Mouse (Mus musculus) midbrain, postnatal 0 days (tissue): ENCODE measurements at regions not wholly inside any gene's neighbourhood (a gene's known extent, or its start where the extent isn't known, plus 50 kb on each side); places are given as distances from the start of the nearest gene placed in this dataset.

Experiments
- ATAC-seq: fragments of 200-750 bp; cut with Nextera tagmentation; 2 replicates; pipeline ENCODE4 v1.8.0; 2017; ENCODE audit warnings: moderate number of reproducible peaks, mild to moderate bottlenecking, moderate TSS enrichment, moderate library complexity; ENCODE audit not compliant: low FRiP score
- DNase-seq: peaks from one replicate; pipeline ENCODE4 v3.0.0-alpha.2; 2015; ENCODE audit warnings: low spot score
- H3K27ac ChIP-seq: fragments of 300-500 bp; sonication (generic); 2 replicates; pipeline ENCODE4 v1.5.1; 2014; ENCODE audit warnings: low read depth, mild to moderate bottlenecking, low read length, mixed read lengths
- H3K27me3 ChIP-seq: fragments of 300-500 bp; sonication (generic); 2 replicates; pipeline ENCODE4 v1.6.1; 2014; ENCODE audit warnings: low read length, control low read depth, mixed read lengths; ENCODE audit not compliant: insufficient read depth
- H3K36me3 ChIP-seq: fragments of 300-500 bp; sonication (generic); 2 replicates; pipeline ENCODE4 v1.6.1; 2014; ENCODE audit warnings: low read length, control low read depth, mixed read lengths; ENCODE audit not compliant: insufficient read depth
- H3K4me1 ChIP-seq: fragments of 300-500 bp; sonication (generic); 2 replicates; pipeline ENCODE4 v1.6.1; 2014; ENCODE audit warnings: mild to moderate bottlenecking, control low read depth, antibody characterized with exemption, low read length, mixed read lengths; ENCODE audit not compliant: insufficient read depth
- H3K4me2 ChIP-seq: fragments of 300-500 bp; sonication (generic); 2 replicates; pipeline ENCODE4 v1.6.1; 2014; ENCODE audit warnings: low read depth, mild to moderate bottlenecking, low read length, mixed read lengths; ENCODE audit not compliant: poor library complexity, severe bottlenecking
- H3K4me3 ChIP-seq: fragments of 300-500 bp; sonication (generic); 2 replicates; pipeline ENCODE4 v1.5.1; 2014; ENCODE audit warnings: low read depth, mild to moderate bottlenecking, low read length, moderate library complexity
- H3K9ac ChIP-seq: fragments of 300-500 bp; sonication (generic); replicated peaks from 2 replicates; pipeline ENCODE4 v1.6.1; 2014; ENCODE audit warnings: mild to moderate bottlenecking, low read length, moderate library complexity, mixed read lengths; ENCODE audit not compliant: poor library complexity, severe bottlenecking
- H3K9me3 ChIP-seq: fragments of 300-500 bp; sonication (generic); 2 replicates; pipeline ENCODE4 v1.6.1; 2016; ENCODE audit warnings: low read length, control low read depth
- CTCF ChIP-seq: IDR thresholded peaks from 2 replicates; pipeline ENCODE4 v1.5.1; 2016; ENCODE audit warnings: antibody characterized with exemption, mild to moderate bottlenecking
- WGBS: fragments of 180-500 bp; shearing (Covaris S2); extraction: QIAGEN DNeasy Blood & Tissue Kit; methylation state at CpG from one replicate; pipeline ENCODE4 v1.1.7; 2014; 5-methylcytosine and 5-hydroxymethylcytosine counted together

DNA sequence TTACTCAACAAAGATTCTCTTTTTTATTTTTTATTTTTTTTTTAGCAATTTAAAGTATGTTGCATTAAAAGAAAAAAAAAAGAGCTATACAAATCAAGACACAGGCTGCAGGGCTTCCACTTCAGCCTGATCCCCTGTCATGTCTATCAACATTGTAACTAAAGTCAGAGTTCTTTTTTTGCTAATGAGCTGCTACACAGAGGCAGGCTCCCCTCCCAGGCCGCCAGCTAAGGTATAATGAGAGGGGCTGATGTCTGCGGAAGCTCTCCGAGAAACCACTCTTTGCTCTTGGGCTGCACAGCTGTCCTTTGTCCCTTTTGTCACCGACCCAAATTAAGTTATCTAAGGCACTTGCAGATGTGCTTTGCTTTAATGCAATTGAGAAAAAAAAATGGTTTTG is 172.8 kb downstream of the Barhl2 start:
- ATAC-seq (no peak), DNase-seq (no peak)
- Histone ChIP-seq H3K4me2 (no peak overlapping the region), H3K9ac (no peak overlapping the region), H3K36me3 (no peaks in the 10 kb centered on the region), H3K4me1 (0 out of 2 replicates have a peak, but pooled peaks cover 3% of the 10 kb centered on the region), H3K4me3 (no peak overlapping the region), H3K9me3 (no peaks in the 10 kb centered on the region), H3K27me3 (no peaks in the 10 kb centered on the region), H3K27ac (no peak overlapping the region)
- no peak for TF ChIP-seq CTCF
- WGBS: 6% methylated on average over 4 of the region's 4 CpGs

DNA sequence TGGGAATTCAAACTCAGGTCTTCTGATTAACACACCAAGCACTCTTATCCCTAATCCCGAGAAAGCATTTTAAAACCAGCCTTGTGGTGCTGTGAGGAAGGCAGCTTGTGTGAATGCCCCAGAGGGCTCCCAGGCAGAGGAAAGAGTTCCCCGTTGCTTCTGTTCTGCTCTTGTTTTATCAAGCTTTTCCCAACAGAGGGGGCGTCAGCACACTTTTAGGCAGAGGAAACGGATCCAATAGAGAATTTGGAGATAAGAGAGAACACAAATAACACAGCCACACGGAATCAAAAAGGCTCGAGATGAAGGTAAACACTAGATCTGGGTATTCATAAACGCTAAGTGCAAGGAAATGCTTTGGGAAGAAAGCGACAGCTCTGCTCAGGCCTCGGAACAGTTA is 173.2 kb downstream of the Barhl2 start:
- Histone ChIP-seq H3K9me3 (no peaks in the 10 kb centered on the region), H3K4me1 (0 out of 2 replicates have a peak, but pooled peaks cover 3% of the 10 kb centered on the region), H3K4me2 (no peak overlapping the region), H3K36me3 (no peaks in the 10 kb centered on the region), H3K27ac (no peak overlapping the region), H3K9ac (no peak overlapping the region), H3K4me3 (no peak overlapping the region), H3K27me3 (no peaks in the 10 kb centered on the region)
- DNase-seq (no peak), ATAC-seq (no peak)
- 16% methylated on average over 9 of the region's 9 CpGs for WGBS
- TF ChIP-seq CTCF: peak; percentile 30; the same call in 1 of the 2 replicates

DNA sequence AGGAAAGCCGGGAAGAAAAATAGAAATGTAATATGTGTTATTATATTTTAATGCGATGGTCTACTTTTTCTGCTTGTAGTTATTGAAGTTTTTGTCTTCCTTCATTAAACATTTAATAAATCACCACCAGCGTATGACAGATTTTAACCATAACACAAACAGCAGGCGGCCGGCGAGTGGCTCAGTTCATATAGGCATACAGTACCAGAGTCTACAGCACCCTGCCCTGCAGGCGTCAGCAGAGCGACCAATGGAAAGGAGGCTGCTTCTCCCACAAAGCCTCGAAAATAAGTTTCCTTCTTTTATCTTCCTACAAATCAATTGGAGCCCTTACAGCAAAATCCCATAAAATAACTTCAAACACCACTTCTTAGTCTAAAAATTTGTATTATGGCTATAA is 175.3 kb downstream of the Barhl2 start:
- ATAC-seq: no peak
- 0 out of 2 replicates have a peak, but pooled peaks cover 3% of the 10 kb centered on the region for H3K4me1 ChIP-seq
- no peak overlapping the region for H3K27ac ChIP-seq
- no peak for DNase-seq
- no peaks in the 10 kb centered on the region for H3K36me3 ChIP-seq
- no peaks in the 10 kb centered on the region for H3K9me3 ChIP-seq
- no peak for TF ChIP-seq CTCF
- H3K27me3 ChIP-seq: no peaks in the 10 kb centered on the region
- H3K9ac ChIP-seq: no peak overlapping the region
- 70% methylated on average over 9 of the region's 9 CpGs for WGBS
- H3K4me3 ChIP-seq: no peak overlapping the region
- H3K4me2 ChIP-seq: no peak overlapping the region

DNA sequence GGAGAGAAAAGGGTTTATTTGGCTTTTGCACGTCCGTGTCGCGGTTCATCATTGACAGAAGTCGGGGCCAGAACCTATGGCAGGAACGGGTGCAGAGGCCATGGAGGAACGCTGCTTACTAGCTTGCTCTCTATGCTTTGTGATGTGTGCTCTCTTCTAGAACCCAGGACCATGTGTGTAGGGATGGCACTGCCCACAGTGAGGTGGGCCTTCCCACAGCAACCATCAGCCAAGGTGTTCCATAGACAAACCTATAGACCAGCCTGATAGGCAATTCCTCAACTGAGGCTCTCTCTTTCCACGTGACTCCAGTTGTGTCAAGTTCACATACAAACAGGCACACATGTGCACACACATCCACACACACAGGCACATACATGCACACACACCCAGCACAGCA is 180.2 kb downstream of the Barhl2 start:
- Histone ChIP-seq H3K9me3 (no peaks in the 10 kb centered on the region), H3K4me2 (no peak overlapping the region), H3K4me1 (no peaks in the 10 kb centered on the region), H3K4me3 (no peak overlapping the region), H3K27ac (no peak overlapping the region), H3K9ac (no peak overlapping the region), H3K36me3 (no peaks in the 10 kb centered on the region), H3K27me3 (no peaks in the 10 kb centered on the region)
- no peak for TF ChIP-seq CTCF
- DNase-seq (no peak), ATAC-seq (no peak)
- WGBS: 91% methylated on average over 8 of the region's 8 CpGs

DNA sequence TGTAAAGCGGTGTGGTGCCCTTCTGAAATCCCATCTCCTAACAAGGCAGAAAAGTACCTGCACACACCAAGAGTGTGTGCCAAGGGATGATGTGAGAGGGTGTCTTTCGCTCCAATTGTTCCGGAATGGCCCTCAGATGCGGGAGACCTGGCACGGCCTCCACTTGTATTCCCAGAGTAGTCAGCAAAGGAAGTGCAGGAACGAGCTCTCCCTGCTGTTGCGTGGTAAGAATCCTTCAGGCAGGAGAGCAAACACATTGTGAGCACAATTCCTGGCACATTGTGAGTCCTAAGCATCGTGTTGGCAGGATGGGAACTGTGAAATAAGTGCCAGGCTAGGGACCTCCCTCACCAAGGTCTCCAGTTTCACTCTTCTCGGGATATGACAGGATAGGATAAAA is 180.7 kb downstream of the Barhl2 start:
- Histone ChIP-seq H3K9me3 (no peaks in the 10 kb centered on the region), H3K4me3 (no peak overlapping the region), H3K36me3 (no peaks in the 10 kb centered on the region), H3K27ac (no peak overlapping the region), H3K4me2 (no peak overlapping the region), H3K9ac (no peak overlapping the region), H3K4me1 (no peaks in the 10 kb centered on the region), H3K27me3 (no peaks in the 10 kb centered on the region)
- 73% methylated on average over 9 of the region's 9 CpGs for WGBS
- no peak for DNase-seq
- no peak for TF ChIP-seq CTCF
- ATAC-seq: no peak

DNA sequence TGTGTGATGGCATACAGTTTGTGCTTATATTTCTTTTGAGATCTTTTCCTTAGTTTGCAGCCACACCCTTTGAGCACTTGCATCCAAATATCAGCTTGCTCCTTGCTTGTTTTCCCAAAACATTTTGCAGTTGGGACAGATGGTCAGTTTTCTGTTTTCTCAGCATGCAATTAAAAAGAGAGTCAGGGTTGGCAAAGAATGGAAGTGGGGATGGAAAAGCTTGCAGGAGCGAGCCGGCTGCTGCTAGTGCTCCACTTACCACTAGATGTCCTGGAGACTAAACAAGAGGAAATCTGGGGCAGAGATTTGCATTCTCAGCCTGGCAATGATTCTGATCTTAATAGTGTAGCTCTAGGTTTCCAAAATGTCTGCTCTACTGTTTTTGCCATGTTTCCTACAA is 181.8 kb downstream of the Barhl2 start:
- Histone ChIP-seq H3K36me3 (no peaks in the 10 kb centered on the region), H3K27me3 (no peaks in the 10 kb centered on the region), H3K27ac (no peak overlapping the region), H3K9me3 (no peaks in the 10 kb centered on the region), H3K9ac (no peak overlapping the region), H3K4me1 (no peaks in the 10 kb centered on the region), H3K4me3 (no peak overlapping the region), H3K4me2 (no peak overlapping the region)
- peak; percentile 73 for TF ChIP-seq CTCF
- WGBS: 2% methylated on average over 2 of the region's 2 CpGs
- DNase-seq (peak; percentile 83), ATAC-seq (no peak)
